Mouse (Mus musculus): ENCODE measurements around the gene Ifna4.
A peak's percentile ranks its signal among the peaks of the same experiment; 100 is the strongest.

Ifna4 gene

DNA sequence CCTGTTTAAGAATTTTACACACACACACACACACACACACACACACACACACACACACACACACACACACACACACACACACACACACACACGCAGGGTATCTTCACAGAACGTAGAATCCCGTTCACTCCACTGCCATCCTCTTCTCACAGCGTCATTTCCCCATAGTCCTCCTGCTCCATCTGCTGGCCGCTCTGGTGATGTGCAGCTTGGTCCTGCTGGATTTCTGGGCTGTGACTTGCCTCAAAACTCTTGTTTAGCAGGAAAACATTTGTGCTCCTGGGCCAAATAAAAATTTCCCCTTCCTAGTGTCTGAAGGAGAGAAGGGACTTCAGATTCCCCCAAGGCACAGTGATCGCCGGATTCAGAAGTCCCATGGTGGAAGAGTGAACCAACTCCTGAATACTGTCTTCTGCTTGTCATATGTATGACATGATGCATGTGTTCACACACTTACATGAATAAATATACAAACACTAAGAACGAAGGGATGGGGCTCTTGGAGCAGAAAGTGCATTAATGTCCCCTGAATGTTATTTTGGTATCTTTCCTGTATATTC lies 25.8 kb downstream of the Ifna4 start:
- peak; percentile 92 for DNase-seq (ENCODE audit: low read depth)

DNA sequence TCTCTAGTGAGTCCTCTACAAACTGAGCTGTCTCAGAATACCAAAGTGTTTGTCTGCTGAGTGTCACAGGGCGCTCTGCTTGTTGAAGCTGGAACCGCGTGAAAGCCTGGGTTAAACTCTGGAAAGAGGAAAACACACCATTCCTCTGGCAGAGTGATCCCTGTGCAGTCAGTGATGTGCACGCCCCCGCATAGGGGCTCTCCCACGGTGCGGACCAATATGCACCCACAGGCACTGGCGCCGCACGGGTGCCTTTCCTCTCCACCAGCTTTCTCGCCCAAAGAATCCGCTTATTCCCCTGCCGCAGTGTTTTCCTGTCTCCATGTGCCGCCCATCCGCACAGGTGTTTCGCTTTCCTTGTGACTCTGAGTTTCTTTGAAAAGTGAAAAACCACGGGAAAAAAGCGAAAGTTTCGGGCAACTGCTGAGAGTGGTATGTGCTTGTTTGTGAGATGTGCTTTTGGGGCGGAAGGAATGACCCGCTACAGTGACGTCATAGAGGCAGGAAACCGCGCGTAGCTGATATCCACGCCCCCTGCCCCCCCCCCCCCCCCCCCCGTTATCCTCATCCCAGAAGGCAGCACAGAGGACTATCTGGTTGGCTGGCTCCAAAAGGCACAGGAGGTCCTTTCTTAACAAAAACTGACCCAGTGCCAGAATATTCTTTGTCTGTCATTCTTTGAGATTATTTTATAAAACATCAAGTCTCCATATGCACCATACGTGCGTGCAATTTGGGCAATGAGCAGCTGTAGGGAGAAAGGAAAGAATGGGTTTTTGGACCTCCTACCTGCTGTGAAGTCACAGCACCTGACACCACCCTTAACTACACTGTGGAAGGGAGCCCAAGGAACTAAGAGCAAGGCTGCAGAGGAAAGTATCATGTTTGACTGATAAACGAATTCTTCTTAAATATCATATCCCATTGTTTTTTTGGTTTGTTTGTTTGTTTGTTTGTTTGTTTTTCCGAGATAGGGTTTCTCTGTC lies 26.6 kb downstream of the Ifna4 start:
- peak; percentile 89 for DNase-seq (ENCODE audit: low read depth)

DNA sequence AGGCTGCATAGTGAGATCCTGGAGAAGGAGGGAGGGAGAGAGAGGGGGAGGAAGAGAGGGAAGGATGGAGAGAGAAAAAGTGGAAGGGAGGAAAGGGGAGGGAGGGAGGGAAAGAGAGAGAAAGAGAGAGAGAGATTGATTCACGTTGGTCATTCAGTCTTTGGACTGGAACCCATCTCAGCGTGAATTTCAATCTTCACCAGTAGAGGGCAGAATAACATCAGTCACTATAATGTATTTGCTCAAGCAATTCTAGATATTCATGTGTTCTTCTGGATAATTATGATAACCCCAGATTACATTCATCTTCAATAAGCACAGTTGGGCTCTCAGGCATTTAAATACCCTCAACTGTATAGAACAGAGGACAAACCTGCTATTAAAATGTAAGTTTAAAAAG lies 31.0 kb downstream of the Ifna4 start:
- peak; percentile 76 for DNase-seq (ENCODE audit: low read depth)

DNA sequence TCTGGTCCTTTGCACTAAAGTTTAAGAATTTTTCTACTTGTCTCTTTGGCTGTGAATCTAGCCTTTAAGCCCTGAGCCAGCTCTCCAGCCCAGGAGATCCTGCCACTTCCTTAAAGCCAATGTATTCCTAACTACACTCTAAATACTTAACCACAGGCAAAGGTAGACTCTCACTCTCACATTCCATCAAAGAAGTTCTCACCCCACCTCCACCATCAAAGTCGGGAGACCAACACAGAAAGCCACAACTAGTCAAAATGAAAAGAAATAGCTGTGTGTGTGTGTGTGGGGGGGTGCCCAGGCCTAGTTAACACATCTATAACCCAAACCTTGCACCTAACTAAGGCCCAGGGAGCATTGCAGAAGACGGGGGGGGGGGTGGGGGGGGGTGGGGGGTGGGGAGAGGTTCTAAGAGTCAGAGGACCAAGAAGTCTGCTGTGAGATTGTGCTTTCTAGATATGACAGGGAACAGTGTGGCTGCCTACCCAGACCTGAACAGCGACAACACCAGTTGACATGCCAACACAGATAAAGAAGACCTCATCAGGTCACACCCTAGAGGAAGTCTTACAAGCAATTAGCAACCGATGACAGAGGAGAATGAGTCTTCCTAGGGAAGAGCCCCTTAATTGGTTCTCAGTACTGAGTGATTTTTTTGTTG lies 33.9 kb downstream of the Ifna4 start:
- DNase-seq (ENCODE audit: low read depth), result no peak

DNA sequence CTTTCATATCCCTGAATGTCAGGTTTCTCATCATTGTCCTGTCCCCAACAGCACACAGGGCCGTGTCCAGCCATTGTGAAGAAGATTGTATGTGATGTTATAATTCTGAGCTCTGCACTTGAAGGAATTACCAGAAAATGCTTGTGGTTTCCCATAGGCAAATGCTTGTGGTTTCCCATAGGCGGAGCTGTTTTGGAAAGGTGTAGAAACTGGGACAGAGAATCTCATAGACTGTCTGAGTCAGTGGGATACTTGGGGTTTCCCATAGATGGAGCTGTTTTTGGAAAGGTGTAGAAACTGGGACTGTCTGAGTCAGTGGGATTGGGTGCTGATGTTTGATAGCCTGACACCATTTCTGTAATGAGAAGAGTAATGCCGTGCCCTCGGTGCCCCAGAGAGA lies 34.9 kb downstream of the Ifna4 start:
- DNase-seq (ENCODE audit: low read depth), result no peak

DNA sequence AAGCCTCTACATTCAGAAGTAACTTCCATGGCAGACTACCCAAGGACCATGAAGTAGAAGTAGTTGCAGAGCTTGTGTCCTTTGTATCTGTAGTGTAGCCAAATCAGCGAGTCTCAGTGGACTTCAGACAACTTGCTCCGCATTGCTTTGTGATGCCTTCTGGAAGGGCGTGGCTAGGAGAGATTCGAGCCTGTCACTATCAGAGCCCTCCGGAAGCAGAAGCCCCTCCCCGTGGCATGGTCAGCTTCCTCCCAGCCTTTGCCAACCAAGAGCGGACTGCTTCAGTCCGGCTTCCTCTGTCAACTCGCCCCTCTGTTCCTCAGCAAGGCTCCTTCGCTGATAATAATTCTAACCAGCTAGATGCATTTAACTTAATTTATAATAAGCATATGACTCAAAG lies 36.6 kb downstream of the Ifna4 start:
- DNase-seq (ENCODE audit: low read depth), result no peak

DNA sequence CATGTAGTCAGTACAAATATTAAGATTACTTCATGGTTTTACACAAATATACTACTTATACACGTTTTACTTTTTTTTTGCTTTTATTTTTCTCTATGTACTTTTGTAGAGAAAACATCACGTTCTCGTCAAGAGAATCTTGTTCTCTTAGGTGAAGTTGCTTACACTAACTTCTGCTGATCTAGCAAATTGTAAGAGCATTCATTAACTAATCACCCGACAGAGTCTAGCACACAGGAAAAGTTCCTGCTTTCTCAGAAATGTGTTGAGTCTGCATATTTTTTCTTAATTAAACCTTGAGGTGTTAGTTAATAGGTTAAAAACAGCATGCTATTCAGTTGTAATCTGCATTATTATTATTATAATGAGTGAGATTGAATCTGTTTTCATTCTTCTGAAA lies 37.1 kb downstream of the Ifna4 start:
- DNase-seq (ENCODE audit: low read depth), result no peak

DNA sequence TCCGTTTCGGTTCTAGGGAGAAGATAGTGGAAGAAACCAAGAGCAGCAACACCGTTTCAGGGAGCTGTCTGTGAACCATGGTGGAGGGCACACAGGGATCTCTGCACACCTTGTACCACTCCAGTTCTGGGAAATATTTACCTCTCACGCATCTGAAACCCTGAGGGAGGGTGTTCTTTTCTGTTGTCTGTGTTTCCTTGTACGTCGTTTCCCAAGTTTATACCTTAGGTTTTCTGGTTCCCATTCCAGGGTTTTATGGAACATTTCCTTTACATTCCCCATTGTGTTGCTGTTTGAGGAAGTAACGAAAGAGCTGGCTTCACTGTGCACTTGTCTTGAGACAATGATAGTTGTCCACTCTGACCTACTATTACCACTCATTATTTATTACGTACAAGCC lies 38.4 kb downstream of the Ifna4 start, which contains the start of gene Ifne:
TSS of gene Ifne (minus strand) at position 101 of the 400 bp plus-strand sequence.
- no peak for DNase-seq (ENCODE audit: low read depth)

DNA sequence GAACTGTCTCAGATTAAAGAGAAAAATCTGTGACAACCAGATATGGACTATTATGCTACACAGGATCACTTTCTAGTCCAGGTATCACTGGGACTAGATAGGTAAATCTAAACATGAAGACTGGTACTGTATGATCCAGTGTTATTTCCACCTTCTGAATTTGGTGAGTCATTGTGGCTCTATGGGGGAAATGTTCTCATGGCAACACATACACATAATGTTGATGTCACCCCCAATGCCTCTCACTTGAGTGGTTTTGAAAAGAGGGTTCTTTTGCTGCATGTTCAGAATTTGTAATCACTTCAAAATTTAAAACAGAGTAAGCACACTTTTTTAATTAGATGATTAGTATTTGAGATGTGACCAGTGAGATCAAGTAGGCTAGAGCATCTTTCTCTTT lies 46.6 kb downstream of the Ifna4 start:
- no peak for DNase-seq (ENCODE audit: low read depth)
